Mouse (Mus musculus): Measurements from ENCODE around the gene Tmem29. TPM values are rescaled to one million over a fixed set of nuclear protein-coding genes. Genes with fewer than 3 reads are reported as not detected.

Gene Tmem29
- polyA plus RNA-seq, 1 experiment from 2014 or later, result 30.0 TPM

DNA sequence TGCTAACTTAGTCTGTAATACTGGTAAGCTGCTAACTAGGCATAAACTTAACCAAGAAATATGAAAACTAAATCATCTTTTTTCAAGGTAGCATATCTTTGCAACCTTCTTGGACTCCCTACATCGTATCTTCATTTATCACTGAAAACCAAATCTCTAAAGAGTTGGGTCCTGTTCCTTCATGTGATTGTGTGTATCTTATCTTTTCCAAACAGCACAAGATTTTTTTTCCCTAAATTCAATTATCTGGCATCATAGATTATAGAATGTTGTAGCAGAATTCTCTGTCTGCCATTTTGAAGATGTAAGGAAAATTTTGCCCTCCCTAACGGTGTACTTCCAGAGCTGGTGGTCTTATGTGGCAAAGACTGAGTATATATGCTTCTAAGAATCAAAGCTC lies 22.6 kb downstream of the Tmem29 start:
- Histone ChIP-seq H3K4me1 (no peaks in the 10 kb centered on the region), H3K4me3 (no peak overlapping the region), H3K9me3 (no peaks in the 10 kb centered on the region), H3K27ac (no peak overlapping the region), H3K36me3 (no peaks in the 10 kb centered on the region), H3K27me3 (ENCODE audit: insufficient read depth, poor library complexity, severe bottlenecking) (no peaks in the 10 kb centered on the region)
- 80% methylated on average over 2 of the region's 2 CpGs for WGBS
- no peak for DNase-seq (ENCODE audit: low spot score)

DNA sequence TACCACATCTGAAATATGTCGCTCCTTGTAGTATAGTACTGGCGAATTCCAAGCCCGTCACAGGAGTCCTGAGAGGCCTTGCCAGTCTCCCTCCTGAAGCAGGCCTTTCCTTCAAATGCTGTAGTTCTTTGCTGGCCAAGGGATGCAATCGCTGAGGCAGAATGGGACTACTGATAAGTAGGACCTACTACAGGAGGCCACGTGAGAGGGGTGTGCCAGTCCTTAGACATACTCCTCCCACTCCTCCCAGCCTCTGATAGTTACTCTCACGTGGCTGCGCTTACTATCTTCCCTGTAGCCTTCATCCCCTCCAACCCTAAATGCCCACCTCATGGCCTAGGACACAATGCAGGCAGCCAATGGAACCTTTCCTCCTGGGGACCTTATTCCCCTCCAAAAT lies 23.6 kb downstream of the Tmem29 start:
- Histone ChIP-seq H3K27ac (no peak overlapping the region), H3K27me3 (ENCODE audit: insufficient read depth, poor library complexity, severe bottlenecking) (no peaks in the 10 kb centered on the region), H3K9me3 (no peaks in the 10 kb centered on the region), H3K36me3 (no peaks in the 10 kb centered on the region), H3K4me1 (no peaks in the 10 kb centered on the region), H3K4me3 (no peak overlapping the region)
- DNase-seq (ENCODE audit: low spot score), result no peak
- WGBS, result 72% methylated on average over 7 of the region's 7 CpGs

DNA sequence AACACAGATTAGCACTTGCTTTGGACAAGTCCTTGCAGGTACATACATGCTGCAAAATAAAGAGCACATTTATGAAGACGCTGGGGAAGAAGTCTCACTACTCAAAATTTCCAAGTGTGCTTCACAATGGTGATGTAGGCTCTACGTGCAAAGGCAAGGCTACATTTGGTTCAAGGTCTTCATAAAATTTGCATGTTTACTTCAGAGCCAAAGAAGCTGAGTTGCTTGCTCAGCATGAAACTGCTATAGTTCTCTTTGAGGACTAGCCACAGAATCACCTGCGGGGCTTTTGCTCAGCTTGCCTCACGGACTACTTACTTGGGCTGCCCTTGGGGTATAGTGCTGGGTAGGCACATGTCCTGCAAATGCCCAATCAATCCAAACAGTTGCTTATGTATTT lies 45.4 kb downstream of the Tmem29 start:
- 91% methylated on average over 4 of the region's 4 CpGs for WGBS
- DNase-seq (ENCODE audit: low spot score), result no peak
- H3K4me1 ChIP-seq, result no peaks in the 10 kb centered on the region
- H3K27ac ChIP-seq, result no peak overlapping the region
- no peak overlapping the region for H3K4me3 ChIP-seq
- H3K27me3 ChIP-seq (ENCODE audit: insufficient read depth, poor library complexity, severe bottlenecking), result no peaks in the 10 kb centered on the region
- H3K9me3 ChIP-seq, result no peaks in the 10 kb centered on the region
- H3K36me3 ChIP-seq, result no peaks in the 10 kb centered on the region

Other genes with a start within 250 kb of the Tmem29 start
- gene Alas2, start 88.2 kb upstream of the Tmem29 start, polyA plus RNA-seq (2016; fragmentation: Nextera tagmentation; extraction: Ambion mirVana), result 143 and 161 TPM in 2 replicates
- gene Pfkfb1, start 129.1 kb upstream of the Tmem29 start, polyA plus RNA-seq (2016; fragmentation: Nextera tagmentation; extraction: Ambion mirVana), result 10.1 and 13.2 TPM in 2 replicates
- 22.1 and 28.4 TPM in 2 replicates for gene Apex2, start 130.7 kb upstream of the Tmem29 start, polyA plus RNA-seq (2016; fragmentation: Nextera tagmentation; extraction: Ambion mirVana)
- gene Tro, start 198.4 kb upstream of the Tmem29 start, polyA plus RNA-seq (2016; fragmentation: Nextera tagmentation; extraction: Ambion mirVana), result 31.0 and 32.1 TPM in 2 replicates

All from heart, embryonic 10.5 days (tissue).